Mouse (Mus musculus) heart, embryonic 12.5 days (tissue): ENCODE results near the gene Ddx21. TPM values are rescaled to one million over a fixed set of nuclear protein-coding genes. Genes with fewer than 3 reads are reported as not detected.
A peak's percentile ranks its signal among the peaks of the same experiment; 100 is the strongest.
"Not testable (repeated sequence)": the region's sequence is repeated elsewhere in the genome, so short reads cannot be mapped to it uniquely, and the experiment has no call there.

Experiments used
- ATAC-seq: fragments of 200-750 bp; cut with Nextera tagmentation; 2 replicates; pipeline ENCODE4 v1.8.0; 2017; ENCODE audit warnings: moderate TSS enrichment, moderate library complexity; ENCODE audit not compliant: insufficient number of reproducible peaks, low FRiP score
- H3K27ac ChIP-seq: fragments of 300-500 bp; sonication (generic); 2 replicates; pipeline ENCODE4 v1.5.1; 2016; ENCODE audit warnings: mild to moderate bottlenecking, moderate library complexity; ENCODE audit not compliant: poor library complexity, severe bottlenecking
- H3K27me3 ChIP-seq: fragments of 300-500 bp; sonication (generic); replicated peaks from 2 replicates; pipeline ENCODE4 v1.6.1; 2016; ENCODE audit warnings: mild to moderate bottlenecking, moderate library complexity
- H3K36me3 ChIP-seq: fragments of 300-500 bp; sonication (generic); 2 replicates; pipeline ENCODE4 v1.6.1; 2016; ENCODE audit warnings: mild to moderate bottlenecking, moderate library complexity
- H3K4me1 ChIP-seq: fragments of 300-500 bp; sonication (generic); replicated peaks from 2 replicates; pipeline ENCODE4 v1.6.1; 2016; ENCODE audit warnings: mild to moderate bottlenecking
- H3K4me2 ChIP-seq: fragments of 300-500 bp; sonication (generic); 2 replicates; pipeline ENCODE4 v1.6.1; 2016; ENCODE audit warnings: mild to moderate bottlenecking, moderate library complexity
- H3K4me3 ChIP-seq: fragments of 300-500 bp; sonication (generic); 2 replicates; pipeline ENCODE4 v1.5.1; 2016; ENCODE audit warnings: mild to moderate bottlenecking
- H3K9ac ChIP-seq: fragments of 300-500 bp; sonication (generic); 2 replicates; pipeline ENCODE4 v1.6.1; 2016; ENCODE audit warnings: mild to moderate bottlenecking, moderate library complexity
- H3K9me3 ChIP-seq: fragments of 300-500 bp; sonication (generic); replicated peaks from 2 replicates; pipeline ENCODE4 v1.6.1; 2016; ENCODE audit warnings: mild to moderate bottlenecking, moderate library complexity
- WGBS: fragments of 180-500 bp; shearing (Covaris S2); methylation state at CpG from one replicate; pipeline ENCODE4 v1.1.7; 2016; 5-methylcytosine and 5-hydroxymethylcytosine counted together
- polyA plus RNA-seq: library from polyadenylated mRNA; unstranded; fragments of >200 nt; fragmentation: Nextera tagmentation; extraction: Ambion mirVana; gene quantifications from 2 replicates; pipeline ENCODE4 v1.2.1, GENCODE M21; 2016

The Ddx21 gene
- 17.3 and 18.6 TPM in 2 replicates for polyA plus RNA-seq

DNA sequence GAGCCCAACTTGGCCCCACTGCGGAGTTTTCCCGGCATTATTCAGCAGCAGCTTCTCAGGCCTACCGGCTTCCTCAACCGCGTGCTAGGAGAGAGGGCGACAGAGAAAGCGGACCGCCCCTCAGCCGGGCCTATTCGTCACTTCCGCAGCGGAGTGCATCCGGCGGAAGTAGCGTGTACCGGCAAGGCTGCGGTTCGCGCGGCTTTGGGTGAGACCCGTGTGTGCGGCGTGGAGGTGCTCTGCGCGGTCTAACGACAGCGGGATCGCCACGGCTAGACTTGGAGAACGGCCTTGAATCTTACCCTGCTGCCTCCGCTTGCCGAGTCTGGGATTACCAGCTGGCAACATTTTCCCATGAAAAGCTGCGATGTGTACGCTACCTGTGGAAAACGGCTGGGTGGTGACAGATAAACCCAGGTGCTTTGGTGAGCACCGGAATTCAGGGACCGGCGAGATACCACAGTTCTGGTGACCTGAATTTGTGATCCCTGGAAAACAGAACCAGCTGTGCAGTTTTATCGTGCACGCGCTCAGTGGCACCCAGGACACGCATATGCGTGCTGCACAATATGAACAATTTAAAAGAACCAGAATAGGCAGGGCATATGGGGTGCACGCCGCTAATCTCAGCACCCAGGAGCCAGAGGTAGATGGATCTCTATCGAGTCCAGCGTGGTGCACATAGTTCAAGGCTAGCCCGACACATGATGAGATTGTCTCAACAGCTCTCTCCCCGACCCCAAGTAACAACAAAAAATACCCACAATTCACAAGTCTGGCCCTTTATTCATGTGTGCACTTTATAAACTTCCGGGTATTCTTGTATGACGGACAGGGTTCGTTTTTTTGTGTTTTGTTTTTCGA is at the start of gene Ddx21:
TSS of gene Ddx21 (minus strand) at position 105 of the 864 bp plus-strand sequence.
- no peaks in the 10 kb centered on the region for H3K27me3 ChIP-seq
- peak within 1 kb of the TSS; percentile 49 for H3K27ac ChIP-seq
- 5% methylated on average over 53 of the region's 53 CpGs for WGBS
- H3K4me3 ChIP-seq = peak within 1 kb of the TSS; percentile 68
- no peaks in the 10 kb centered on the region for H3K9me3 ChIP-seq
- ATAC-seq = peak; percentile 91
- H3K9ac ChIP-seq = peak within 1 kb of the TSS; percentile 73
- peaks cover 15% of the 10 kb centered on the region; the same call in 1 of the 2 replicates for H3K4me1 ChIP-seq
- H3K36me3 ChIP-seq = peaks cover 13% of the 10 kb centered on the region
- H3K4me2 ChIP-seq = peak within 1 kb of the TSS; percentile 90

DNA sequence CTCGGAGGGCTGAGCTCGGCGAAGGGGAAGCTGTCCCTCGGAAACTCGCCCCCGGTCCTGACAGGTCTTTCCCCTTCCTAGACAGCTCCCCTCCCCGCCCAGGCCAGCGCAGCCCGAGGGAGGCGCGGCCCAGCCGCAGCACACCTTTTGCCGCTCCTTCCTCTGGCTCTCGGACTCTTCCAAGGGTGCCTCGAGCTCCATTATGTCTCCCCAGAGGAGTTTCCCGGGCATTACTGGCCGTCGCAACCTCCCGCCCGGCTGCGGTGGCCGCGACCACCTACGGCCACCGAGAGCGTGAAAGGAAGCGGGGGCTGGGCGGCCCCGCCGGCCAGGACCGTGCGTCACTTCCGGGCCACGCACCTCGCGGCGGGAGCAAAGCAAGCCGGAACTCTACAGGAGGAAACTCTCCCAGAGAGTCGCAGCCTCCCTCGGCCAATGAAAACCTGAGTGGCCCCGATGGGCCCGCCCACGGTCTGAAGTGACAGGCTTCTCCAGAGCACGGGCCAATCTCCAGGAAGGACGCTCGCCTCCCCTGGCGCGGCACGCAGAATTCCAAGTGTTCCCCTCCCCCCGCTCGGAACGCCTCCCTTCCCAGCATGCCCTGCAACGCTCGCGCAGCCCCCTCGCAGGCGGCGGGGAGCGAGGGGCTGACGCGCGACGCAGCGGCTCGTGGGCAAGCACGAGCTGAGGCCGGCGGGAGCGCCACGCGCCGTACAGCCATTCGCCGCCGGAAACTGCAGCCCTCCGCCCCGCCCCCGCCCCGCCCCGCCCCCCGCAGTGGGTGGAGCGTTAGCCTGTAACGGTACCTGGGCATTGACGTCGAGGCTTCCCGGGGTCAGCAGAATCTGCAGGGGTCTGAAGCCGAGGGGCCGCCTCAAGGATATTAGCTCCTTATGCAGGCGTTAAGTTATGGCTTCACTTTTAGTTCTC is 49.1 kb upstream of the Ddx21 start, which contains the start of gene Ddx50:
TSS of gene Ddx50 (minus strand) at position 338 of the 930 bp plus-strand sequence.
- Histone ChIP-seq H3K4me3 (peak within 1 kb of the TSS; percentile 77), H3K4me1 (peaks cover 8% of the 10 kb centered on the region), H3K4me2 (peak within 1 kb of the TSS; percentile 85), H3K27ac (peak within 1 kb of the TSS; percentile 94), H3K36me3 (peaks cover 13% of the 10 kb centered on the region), H3K27me3 (no peaks in the 10 kb centered on the region), H3K9me3 (no peaks in the 10 kb centered on the region), H3K9ac (peak within 1 kb of the TSS; percentile 91)
- under 1% methylated on average over 89 of the region's 89 CpGs for WGBS
- peak; percentile 98 for ATAC-seq

GRCm38 (mm10) chr10:62650358-62650782 is 48.3 kb upstream of the Ddx21 start:
- Histone ChIP-seq H3K9ac (peak overlapping the region; percentile 91), H3K27me3 (no peaks in the 10 kb centered on the region), H3K36me3 (peaks cover 19% of the 10 kb centered on the region), H3K4me3 (peak overlapping the region; percentile 77), H3K9me3 (no peaks in the 10 kb centered on the region), H3K4me2 (peak overlapping the region; percentile 85), H3K27ac (peak overlapping the region; percentile 94), H3K4me1 (peaks cover 8% of the 10 kb centered on the region)
- WGBS = 0% methylated on average over 17 of the region's 17 CpGs
- no peak for ATAC-seq

DNA sequence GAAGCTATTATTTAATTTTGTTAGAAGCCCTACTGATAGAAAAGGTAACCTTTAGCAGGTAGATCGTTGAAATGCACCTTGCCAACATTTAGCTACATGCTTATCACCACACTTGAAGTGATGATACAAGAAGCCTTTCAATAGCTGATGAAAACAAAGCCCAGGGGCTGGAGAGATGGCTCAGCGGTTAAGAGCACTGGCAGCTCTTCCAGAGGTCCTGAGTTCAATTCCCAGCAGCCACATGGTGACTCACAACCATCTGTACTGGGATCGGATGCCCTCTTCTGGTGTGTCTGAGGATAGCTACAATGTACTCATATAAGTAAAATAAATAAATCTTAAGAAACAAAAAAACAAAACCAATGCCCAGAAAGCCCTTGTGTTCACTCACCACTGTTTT is 2.1 kb upstream of the Ddx21 start:
- H3K9ac ChIP-seq = no peak overlapping the region
- peaks cover 12% of the 10 kb centered on the region; the same call in 1 of the 2 replicates for H3K4me1 ChIP-seq
- no peaks in the 10 kb centered on the region for H3K27me3 ChIP-seq
- H3K36me3 ChIP-seq = no peaks in the 10 kb centered on the region
- ATAC-seq = no peak
- no peak overlapping the region for H3K4me2 ChIP-seq
- H3K27ac ChIP-seq = no peak overlapping the region
- WGBS = 78% methylated on average over 3 of the region's 3 CpGs
- H3K4me3 ChIP-seq = no peak overlapping the region
- no peaks in the 10 kb centered on the region for H3K9me3 ChIP-seq

GRCm38 (mm10) chr10:62603233-62604030 is 1.4 kb upstream of the Ddx21 start:
- ATAC-seq = no peak
- H3K4me3 ChIP-seq = peak overlapping the region; percentile 68; the same call in 1 of the 2 replicates
- H3K36me3 ChIP-seq = peaks cover 3% of the 10 kb centered on the region
- WGBS = 84% methylated on average over 12 of the region's 12 CpGs
- H3K4me1 ChIP-seq = peaks cover 12% of the 10 kb centered on the region; the same call in 1 of the 2 replicates
- H3K9me3 ChIP-seq = no peaks in the 10 kb centered on the region
- H3K27me3 ChIP-seq = no peaks in the 10 kb centered on the region
- H3K9ac ChIP-seq = no peak overlapping the region
- no peak overlapping the region for H3K4me2 ChIP-seq
- H3K27ac ChIP-seq = no peak overlapping the region

- Histone ChIP-seq H3K4me2 (peak overlapping the region; percentile 90), H3K4me1 (peaks cover 15% of the 10 kb centered on the region; the same call in 1 of the 2 replicates), H3K9me3 (no peaks in the 10 kb centered on the region), H3K36me3 (peaks cover 16% of the 10 kb centered on the region), H3K9ac (peak overlapping the region; percentile 73), H3K27ac (peak overlapping the region; percentile 49), H3K4me3 (peak overlapping the region; percentile 68), H3K27me3 (no peaks in the 10 kb centered on the region)
- ATAC-seq = peak; percentile 71
- under 1% methylated on average over 23 of the region's 23 CpGs for WGBS
Measured at GRCm38 (mm10) chr10:62601833-62602176, 276 bp downstream of the Ddx21 start.

DNA sequence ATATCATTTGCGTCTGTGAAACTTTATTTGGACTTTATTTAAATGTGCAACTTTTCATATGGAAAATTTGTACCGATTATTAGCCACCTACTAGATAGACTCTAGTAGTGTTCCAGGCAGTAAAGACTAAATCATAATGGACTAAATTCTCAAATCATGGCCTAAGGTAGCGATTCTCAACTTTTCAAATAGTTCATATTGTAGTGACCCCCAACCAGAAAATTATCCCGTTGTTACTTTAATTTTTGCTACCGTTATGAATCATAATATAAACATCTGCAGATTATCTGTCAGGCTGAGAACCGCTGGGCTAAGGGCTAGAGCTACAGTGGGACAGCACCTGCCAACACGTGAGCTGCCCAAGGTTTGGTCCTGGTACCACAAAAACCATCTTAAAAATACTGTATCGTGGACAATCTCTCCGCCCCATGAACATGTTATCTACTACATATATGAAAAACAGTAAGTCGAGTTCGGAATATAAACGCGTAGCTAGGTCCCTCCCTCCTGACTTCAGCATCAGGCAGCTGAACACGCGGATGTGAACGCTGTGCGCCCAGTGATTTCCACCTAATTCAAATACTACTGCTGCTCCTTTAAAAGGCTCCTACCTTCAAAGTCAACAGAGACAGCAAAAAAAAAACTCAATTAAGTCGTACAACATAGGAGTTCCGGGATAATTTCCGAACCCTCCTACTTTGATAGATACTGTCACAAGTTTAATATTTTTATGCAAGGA is 859 bp downstream of the Ddx21 start:
- H3K9me3 ChIP-seq = no peaks in the 10 kb centered on the region
- ATAC-seq = no peak
- H3K36me3 ChIP-seq = peaks cover 19% of the 10 kb centered on the region
- peak overlapping the region; percentile 90 for H3K4me2 ChIP-seq
- H3K27me3 ChIP-seq = no peaks in the 10 kb centered on the region
- peaks cover 15% of the 10 kb centered on the region; the same call in 1 of the 2 replicates for H3K4me1 ChIP-seq
- peak overlapping the region; percentile 68 for H3K4me3 ChIP-seq
- H3K9ac ChIP-seq = peak overlapping the region; percentile 73
- H3K27ac ChIP-seq = no peak overlapping the region
- WGBS = 10% methylated on average over 20 of the region's 20 CpGs

- H3K9ac ChIP-seq = no peak overlapping the region
- 90% methylated on average over 6 of the region's 6 CpGs for WGBS
- no peak for ATAC-seq
Measured at GRCm38 (mm10) chr10:62600056-62600455, 2.0 kb downstream of the Ddx21 start.

DNA sequence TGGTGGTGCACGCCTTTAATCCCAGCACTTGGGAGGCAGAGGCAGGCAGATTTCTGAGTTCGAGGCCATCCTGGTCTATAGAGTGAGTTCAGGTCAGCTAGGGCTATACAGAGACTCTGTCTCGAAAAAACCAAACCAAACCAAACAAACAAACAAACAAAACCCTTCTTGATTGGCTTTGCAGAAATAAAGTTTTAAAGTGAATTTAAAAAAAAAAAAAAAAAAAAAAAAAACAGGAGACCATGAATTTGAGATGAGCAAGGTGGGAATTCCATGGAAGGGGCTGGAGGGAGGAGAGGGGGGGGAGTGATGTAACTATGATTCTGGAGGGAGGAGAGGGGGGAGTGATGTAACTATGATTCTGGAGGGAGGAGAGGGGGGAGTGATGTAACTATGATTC is 2.8 kb downstream of the Ddx21 start:
- not testable (repeated sequence) for H3K9me3 ChIP-seq, H3K27ac ChIP-seq, H3K9ac ChIP-seq, H3K27me3 ChIP-seq, H3K4me2 ChIP-seq, ATAC-seq, H3K4me3 ChIP-seq
- 96% methylated on average over 3 of the region's 3 CpGs for WGBS
- peaks cover 32% of the 10 kb centered on the region for H3K36me3 ChIP-seq
- H3K4me1 ChIP-seq = peaks cover 15% of the 10 kb centered on the region; the same call in 1 of the 2 replicates

More at GRCm38 (mm10) chr10:62600056-62600455, 2.0 kb downstream of the Ddx21 start:
- Histone ChIP-seq H3K4me2 (no peak overlapping the region), H3K4me1 (peaks cover 15% of the 10 kb centered on the region; the same call in 1 of the 2 replicates), H3K4me3 (no peak overlapping the region), H3K9me3 (no peaks in the 10 kb centered on the region), H3K36me3 (peaks cover 25% of the 10 kb centered on the region), H3K27me3 (no peaks in the 10 kb centered on the region), H3K27ac (no peak overlapping the region)

- Histone ChIP-seq H3K36me3 (peaks cover 83% of the 10 kb centered on the region), H3K4me1 (peaks cover 10% of the 10 kb centered on the region), H3K4me2 (no peak overlapping the region), H3K27me3 (no peaks in the 10 kb centered on the region), H3K9ac (no peak overlapping the region), H3K9me3 (no peaks in the 10 kb centered on the region), H3K4me3 (no peak overlapping the region), H3K27ac (no peak overlapping the region)
- ATAC-seq = no peak
- WGBS = 85% methylated on average over 7 of the region's 7 CpGs
Measured at GRCm38 (mm10) chr10:62592496-62592895, 9.6 kb downstream of the Ddx21 start.
